Mouse (Mus musculus): ENCODE results near the gene Lce3c.

Gene Lce3c

DNA sequence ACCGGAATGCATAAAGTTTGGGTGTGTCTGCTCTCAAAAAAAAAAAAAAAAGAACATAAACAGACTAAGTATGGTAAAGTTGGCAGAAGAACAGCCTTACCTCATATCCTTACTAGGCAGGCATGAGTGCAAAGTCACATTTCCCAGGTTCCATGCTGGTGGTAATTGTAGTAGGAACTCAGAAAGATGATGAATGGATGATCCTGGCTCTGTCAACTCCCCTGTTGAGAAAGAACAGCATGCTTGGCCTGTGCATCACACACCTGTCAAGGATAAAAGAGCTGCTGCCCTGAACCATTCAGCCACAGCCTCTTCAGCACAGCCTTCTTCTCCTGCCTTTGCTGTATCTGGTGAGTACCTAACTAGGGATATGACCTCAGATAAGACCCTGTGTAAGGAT, at the start of gene Lce3c:
Gene Lce3c, plus strand, starts transcription at position 301 of the 400 bp plus-strand sequence.
- DNase-seq: no peak

DNA sequence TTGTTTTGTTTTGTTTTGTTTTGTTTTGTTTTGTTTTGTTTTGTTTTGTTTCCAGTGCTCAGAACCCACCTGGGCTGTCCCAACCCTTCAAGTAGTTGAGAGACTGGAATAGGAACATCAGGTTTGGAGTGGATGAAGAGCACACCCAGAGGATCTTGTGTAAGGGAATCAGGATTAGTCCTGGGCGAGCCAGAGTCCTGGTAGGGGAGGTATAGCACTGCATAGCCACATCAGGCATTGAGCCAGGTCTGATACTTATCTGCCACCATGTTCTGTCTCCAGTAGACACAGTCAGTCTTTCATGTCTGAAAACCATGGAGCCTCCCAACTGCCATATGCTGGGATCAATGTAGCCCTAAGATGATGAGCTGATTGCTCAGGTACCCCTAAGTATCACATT, 49.8 kb upstream of the Lce3c start:
- DNase-seq: no peak

DNA sequence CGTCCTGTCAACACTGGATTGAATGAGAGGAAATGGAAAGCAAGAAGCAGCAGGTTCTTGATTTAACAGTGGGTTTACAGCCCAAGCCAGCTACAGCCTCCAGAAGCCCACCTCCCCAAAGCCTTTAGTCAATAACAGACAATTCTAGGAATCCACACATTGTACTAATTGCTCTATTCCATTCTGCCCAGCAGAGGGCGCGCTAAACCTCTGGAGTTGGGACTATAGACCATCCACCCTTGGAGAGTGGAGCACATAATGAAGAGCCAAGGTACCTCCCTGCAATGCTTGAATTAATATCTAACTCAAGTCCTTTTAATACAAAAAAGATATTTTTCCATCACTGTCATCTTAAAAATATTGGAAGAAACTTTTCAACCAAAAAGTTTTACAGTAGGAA, 41.3 kb upstream of the Lce3c start:
- DNase-seq: peak; percentile 52

DNA sequence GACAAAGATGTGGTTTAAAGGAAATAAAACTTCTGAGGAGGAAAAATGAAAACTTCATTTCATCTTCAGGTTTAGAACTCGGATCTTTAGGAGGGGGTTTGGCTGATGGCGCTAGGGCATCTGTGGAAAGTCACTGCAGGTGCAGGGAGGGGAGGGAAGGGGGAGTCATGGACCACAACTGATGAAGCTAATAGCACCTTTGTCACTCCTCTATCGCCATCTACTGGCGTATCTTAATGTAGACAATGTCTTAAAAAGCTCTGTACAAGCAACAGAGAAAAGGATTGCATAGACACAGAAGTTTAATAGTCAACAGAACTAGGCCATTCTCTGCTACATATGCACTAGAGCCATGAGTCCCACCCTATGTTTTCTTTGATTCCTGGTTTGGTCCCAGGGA, 40.6 kb upstream of the Lce3c start:
- DNase-seq: no peak

DNA sequence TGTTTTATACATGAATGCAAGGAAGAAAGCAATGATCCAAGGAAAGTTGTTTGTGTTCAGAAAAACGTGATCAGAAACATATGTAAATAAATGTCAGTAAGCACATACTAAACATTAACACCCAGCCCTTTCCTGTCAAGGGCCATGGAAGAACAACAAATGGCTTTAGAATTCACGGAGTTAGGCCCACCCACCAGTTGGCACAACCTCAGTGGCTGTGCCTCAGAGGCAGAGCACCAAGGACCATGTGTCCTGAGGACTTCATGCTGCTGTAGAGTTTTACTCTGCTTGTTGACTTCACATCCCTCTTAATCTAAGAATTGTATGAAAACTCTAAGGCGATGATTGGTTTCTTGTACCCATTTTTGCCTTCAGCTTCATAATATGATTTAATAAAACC, 39.1 kb upstream of the Lce3c start:
- no peak for DNase-seq

DNA sequence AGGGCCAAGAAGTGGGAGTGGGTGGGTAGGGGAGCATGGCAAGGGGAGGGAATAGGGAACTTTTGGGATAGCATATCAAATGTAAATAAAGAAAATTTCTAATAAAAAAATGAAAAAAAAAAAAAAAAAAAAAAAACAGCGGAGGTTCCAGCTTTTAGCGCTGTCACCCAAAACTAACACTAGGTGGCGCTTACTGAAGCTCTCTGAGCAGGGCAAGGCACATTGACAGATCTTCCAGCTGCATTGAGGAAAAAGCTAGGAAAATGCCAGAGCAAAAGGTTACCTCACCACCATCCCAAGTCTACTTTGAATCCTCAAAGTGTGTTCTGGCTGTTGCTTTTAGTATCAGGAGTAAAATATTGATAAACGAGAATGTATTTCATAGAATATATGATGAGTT, 36.7 kb upstream of the Lce3c start:
- no peak for DNase-seq

DNA sequence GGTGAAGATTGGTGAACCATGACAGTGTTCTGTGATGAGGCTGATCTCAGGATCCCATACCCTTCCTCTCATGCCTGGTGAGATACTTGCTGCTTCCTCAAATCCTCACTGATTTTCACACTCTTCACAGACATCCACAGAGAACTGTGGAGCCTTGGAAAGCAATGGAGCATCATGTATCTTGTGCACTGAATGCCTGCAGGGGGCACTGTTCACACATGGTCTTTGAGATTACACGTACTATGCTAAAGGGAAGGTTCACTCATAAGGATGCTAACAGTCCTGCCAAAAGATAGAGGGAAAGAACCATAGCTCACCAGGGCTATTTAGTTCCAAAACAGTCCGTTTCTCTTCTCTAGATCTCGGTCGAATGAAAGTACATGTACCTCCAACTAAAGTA, 23.9 kb upstream of the Lce3c start:
- DNase-seq: no peak

DNA sequence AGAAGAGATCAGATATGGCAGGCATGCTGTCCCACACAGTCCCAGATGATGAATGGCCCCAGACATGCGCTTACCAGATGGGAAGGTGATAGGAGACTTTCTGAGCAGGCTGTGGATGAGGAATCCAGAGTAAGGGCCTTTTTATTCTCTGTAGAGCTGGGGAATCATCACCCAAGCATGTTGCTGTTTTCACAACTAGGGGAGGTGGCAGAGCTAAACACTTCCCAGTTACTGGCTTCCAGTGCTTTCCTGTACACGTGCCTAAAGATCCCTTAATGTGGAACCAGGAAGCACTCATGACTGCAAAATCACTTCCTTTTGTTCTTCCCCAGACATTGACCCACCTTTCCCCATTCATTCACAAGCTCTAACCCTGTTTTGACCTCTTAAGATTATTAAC, 18.2 kb upstream of the Lce3c start, which contains the start of gene Lce3a:
Gene Lce3a, minus strand, starts transcription at position 101 of the 400 bp plus-strand sequence.
- DNase-seq: no peak

DNA sequence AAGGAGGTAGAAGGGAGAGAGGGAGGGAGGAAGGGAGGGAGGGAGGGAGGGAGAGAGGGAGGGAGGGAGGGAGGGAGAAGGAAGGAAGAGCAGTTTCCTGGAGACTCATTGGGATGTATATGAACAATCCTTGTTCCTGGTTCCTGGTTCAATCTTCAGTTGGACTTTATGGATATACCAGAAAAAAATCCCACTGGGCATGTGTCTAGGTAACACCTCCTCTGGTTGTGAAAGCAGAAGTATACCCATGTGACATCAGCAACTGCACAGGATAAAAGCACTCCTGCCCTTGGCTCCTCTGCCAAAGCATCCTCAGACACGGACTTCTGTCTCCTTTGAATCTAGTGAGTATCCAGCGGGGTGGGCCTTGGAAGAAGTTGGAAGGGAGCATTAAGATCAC, 11.6 kb upstream of the Lce3c start, which contains the start of gene Lce3b:
Gene Lce3b, plus strand, starts transcription at position 301 of the 400 bp plus-strand sequence.
- no peak for DNase-seq

DNA sequence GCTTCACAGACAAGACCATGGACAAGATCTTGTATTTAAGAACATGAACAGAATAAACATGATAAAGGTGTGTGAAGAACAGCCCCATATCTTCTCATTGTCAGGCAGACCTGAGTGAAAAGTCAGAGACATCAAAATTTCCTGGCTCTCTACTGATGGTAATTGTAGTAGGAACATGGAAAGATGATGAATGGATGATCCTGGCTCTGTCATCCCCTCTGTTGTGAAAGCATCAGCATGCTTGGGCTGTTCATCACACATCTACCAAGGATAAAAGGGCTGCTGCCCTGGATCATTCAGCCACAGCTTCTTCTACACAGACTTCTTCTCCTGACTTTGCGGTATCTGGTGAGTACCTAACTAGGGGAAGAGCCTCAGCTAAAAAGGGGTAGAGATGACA, 12.8 kb downstream of the Lce3c start, which contains the start of gene Lce3d:
Gene Lce3d, plus strand, starts transcription at position 301 of the 400 bp plus-strand sequence.
- no peak for DNase-seq

DNA sequence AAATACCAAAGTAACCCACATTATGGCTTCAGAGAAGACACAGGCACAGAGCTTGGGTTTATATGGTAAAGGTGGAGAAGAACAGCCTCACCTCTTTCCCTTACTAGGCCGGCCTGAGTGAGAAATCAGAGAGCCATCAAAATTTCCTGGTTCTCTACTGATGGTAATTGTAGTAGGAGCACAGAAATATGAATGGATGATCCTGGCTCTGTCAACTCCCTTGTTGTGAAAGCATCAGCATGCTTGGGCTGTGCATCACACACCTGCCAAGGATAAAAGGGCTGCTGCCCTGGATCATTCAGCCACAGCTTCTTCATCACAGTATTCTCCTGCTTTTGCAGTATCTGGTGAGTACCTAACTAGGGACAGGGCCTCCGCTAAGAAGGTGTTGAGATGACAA, 22.5 kb downstream of the Lce3c start, which contains the start of gene Lce3e:
Gene Lce3e, plus strand, starts transcription at position 301 of the 400 bp plus-strand sequence.
- DNase-seq: no peak

DNA sequence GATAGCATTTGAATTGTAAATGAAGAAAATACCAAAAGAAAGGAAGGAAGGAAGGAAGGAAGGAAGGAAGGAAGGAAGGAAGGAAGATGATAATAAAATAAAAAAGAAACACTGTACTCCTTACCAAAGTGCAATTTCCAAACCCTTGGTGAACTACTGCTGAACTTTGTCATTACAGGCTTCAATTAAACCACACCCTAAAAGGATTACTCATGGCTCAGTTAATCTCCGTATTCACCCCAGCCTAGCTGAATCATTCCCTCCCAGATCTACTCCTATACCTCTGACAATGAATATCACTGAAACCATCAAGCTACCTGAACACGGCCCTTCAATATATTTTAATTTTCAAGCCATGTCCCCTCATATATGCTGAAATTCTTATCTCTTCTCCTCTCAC, 34.2 kb downstream of the Lce3c start:
- DNase-seq: no peak

DNA sequence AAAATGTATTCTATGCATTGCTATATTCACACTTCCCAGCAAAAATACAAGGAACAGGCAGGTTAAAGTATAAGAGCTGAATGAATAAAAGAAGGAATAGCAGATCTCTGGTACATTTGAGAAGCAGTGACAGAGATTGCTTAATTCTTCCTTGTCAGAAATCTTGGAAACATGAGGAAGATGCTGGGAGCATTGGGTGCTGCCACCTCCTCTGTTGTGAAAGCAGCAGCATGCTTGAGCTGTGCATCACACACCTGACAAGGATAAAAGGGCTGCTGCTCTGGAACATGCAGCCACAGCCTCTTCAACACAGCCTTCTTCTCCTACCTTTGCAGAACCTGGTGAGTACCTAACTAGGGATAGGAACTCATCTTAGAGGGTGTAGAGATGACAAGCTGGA, 47.6 kb downstream of the Lce3c start, which contains the start of gene Lce3f:
Gene Lce3f, plus strand, starts transcription at position 301 of the 400 bp plus-strand sequence.
- DNase-seq: no peak
